Mouse (Mus musculus): ENCODE measurements at regions not wholly inside any gene's neighbourhood (a gene's known extent, or its start where the extent isn't known, plus 50 kb on each side); places are given as distances from the start of the nearest gene placed in this dataset.

- TF ChIP-seq CTCF (IDR thresholded peaks at IDR 0.05; ENCODE audit: insufficient read depth, low read depth, low read length) (no peak), POLR2A (IDR thresholded peaks at IDR 0.05; ENCODE audit: insufficient read depth, low read depth, low read length) (no peak)
Measured at GRCm38 (mm10) chr16:55394864-55395263, 97.1 kb upstream of the Zpld1 start.

Measured in olfactory bulb, adult 2 months (tissue).